Mouse (Mus musculus): ENCODE measurements around the gene Olfr522. TPM values are rescaled to one million over a fixed set of nuclear protein-coding genes. Genes with fewer than 3 reads are reported as not detected.

Gene Olfr522
- polyA plus RNA-seq, 1 experiment from 2014 or later, result not detected

GRCm38 (mm10) chr7:140126934-140127333, 37.6 kb downstream of the Olfr522 start:
- ATAC-seq (ENCODE audit: insufficient number of reproducible peaks, insufficient read depth, low FRiP score, low TSS enrichment), result no peak

DNA sequence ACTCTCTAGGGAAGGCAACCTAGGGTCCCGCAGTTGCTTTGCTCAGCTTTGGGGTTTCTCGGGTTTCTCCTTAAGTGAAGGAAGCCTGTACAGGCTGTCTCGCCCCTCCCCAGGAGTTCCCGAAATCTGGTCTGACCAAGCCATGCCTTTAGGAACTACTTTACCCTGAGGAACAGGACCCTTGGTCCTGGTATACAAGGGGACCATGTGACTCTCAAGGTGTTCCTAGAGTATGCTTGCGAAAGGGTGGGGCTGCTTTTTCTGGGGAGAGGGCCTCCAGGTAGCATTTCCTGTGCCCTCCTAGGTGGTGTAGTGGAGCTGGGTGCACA, 38.6 kb downstream of the Olfr522 start:
- H3K27me3 ChIP-seq, result no peaks in the 10 kb centered on the region
- H3K9ac ChIP-seq, result peak overlapping the region; percentile 81
- 0 out of 2 replicates have a peak, but pooled peaks have one; percentile 7 for ATAC-seq (ENCODE audit: insufficient number of reproducible peaks, insufficient read depth, low FRiP score, low TSS enrichment)
- WGBS, result 3% methylated on average over 5 of the region's 5 CpGs
- H3K27ac ChIP-seq, result 0 out of 2 replicates have a peak overlapping the region, but pooled peaks have one; percentile 75
- peak overlapping the region; percentile 85 for H3K4me3 ChIP-seq
- 0 out of 2 replicates have a peak, but pooled peaks cover 16% of the 10 kb centered on the region for H3K36me3 ChIP-seq
- peak overlapping the region; percentile 64 for H3K4me2 ChIP-seq (replicated peaks)
- H3K9me3 ChIP-seq, result no peaks in the 10 kb centered on the region
- H3K4me1 ChIP-seq, result 0 out of 2 replicates have a peak, but pooled peaks cover 5% of the 10 kb centered on the region

More at GRCm38 (mm10) chr7:140126934-140127333, 37.6 kb downstream of the Olfr522 start:
- Histone ChIP-seq H3K4me1 (0 out of 2 replicates have a peak, but pooled peaks cover 5% of the 10 kb centered on the region), H3K9me3 (no peaks in the 10 kb centered on the region), H3K4me2 (replicated peaks) (0 out of 2 replicates have a peak overlapping the region, but pooled peaks have one; percentile 19), H3K9ac (no peak overlapping the region), H3K27ac (no peak overlapping the region), H3K27me3 (no peaks in the 10 kb centered on the region), H3K4me3 (no peak overlapping the region), H3K36me3 (0 out of 2 replicates have a peak, but pooled peaks cover 16% of the 10 kb centered on the region)
- whole genome bisulfite sequencing, result 89% methylated on average over 3 of the region's 3 CpGs

GRCm38 (mm10) chr7:140125278-140126021, 39.1 kb downstream of the Olfr522 start:
- Histone ChIP-seq H3K27ac (peak overlapping the region; percentile 75; the same call in 1 of the 2 replicates), H3K36me3 (0 out of 2 replicates have a peak, but pooled peaks cover 13% of the 10 kb centered on the region), H3K9ac (peak overlapping the region; percentile 81), H3K4me3 (peak overlapping the region; percentile 85), H3K9me3 (no peaks in the 10 kb centered on the region), H3K4me1 (0 out of 2 replicates have a peak, but pooled peaks cover 5% of the 10 kb centered on the region), H3K4me2 (replicated peaks) (peak overlapping the region; percentile 64), H3K27me3 (no peaks in the 10 kb centered on the region)
- ATAC-seq (ENCODE audit: insufficient number of reproducible peaks, insufficient read depth, low FRiP score, low TSS enrichment), result peak; percentile 97
- WGBS, result 1% methylated on average over 40 of the region's 40 CpGs

GRCm38 (mm10) chr7:140124382-140124781, 40.2 kb downstream of the Olfr522 start:
- 0 out of 2 replicates have a peak, but pooled peaks cover 5% of the 10 kb centered on the region for H3K4me1 ChIP-seq
- no peaks in the 10 kb centered on the region for H3K27me3 ChIP-seq
- no peaks in the 10 kb centered on the region for H3K9me3 ChIP-seq
- H3K27ac ChIP-seq, result no peak overlapping the region
- no peak overlapping the region for H3K4me3 ChIP-seq
- WGBS, result 100% methylated on average over 1 of the region's 1 CpGs
- no peak overlapping the region for H3K9ac ChIP-seq
- 0 out of 2 replicates have a peak, but pooled peaks cover 3% of the 10 kb centered on the region for H3K36me3 ChIP-seq
- ATAC-seq (ENCODE audit: insufficient number of reproducible peaks, insufficient read depth, low FRiP score, low TSS enrichment), result no peak
- no peak overlapping the region for H3K4me2 ChIP-seq (replicated peaks)

- 35% methylated on average over 4 of the region's 4 CpGs for WGBS
- H3K27me3 ChIP-seq, result no peaks in the 10 kb centered on the region
- no peak overlapping the region for H3K27ac ChIP-seq
- H3K4me3 ChIP-seq, result no peak overlapping the region
- H3K9me3 ChIP-seq, result no peaks in the 10 kb centered on the region
- ATAC-seq (ENCODE audit: insufficient number of reproducible peaks, insufficient read depth, low FRiP score, low TSS enrichment), result no peak
- H3K4me2 ChIP-seq (replicated peaks), result no peak overlapping the region
- H3K9ac ChIP-seq, result no peak overlapping the region
- H3K4me1 ChIP-seq, result 0 out of 2 replicates have a peak, but pooled peaks cover 5% of the 10 kb centered on the region
- no peaks in the 10 kb centered on the region for H3K36me3 ChIP-seq
These were observed 41.8 kb downstream of the Olfr522 start for GRCm38 (mm10) chr7:140122765-140123164.

DNA sequence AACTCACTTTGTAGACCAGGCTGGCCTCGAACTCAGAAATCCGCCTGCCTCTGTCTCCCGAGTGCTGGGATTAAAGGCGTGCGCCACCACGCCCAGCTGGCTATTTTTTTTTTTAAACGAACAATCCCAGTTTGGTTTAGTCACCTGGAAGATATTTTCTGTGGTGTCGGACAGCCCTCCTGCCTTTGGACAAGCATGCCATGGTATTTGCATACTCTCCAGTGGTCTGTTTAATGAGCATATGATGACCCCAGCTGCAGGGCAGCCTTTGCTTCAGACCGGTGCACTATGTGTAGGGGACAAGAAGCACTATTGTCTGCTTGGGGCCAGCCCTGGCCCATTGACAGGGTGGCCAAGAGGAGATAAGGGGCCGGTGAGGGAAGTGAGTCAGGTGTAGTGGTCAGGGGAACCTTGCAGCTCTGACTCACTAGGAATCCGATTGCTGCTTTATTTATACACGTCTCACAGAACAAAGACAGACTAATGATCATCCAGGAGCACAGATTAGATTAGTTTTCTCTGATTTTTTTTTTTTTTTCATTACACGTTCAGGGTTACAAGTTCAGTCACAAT, 43.1 kb downstream of the Olfr522 start:
- no peak overlapping the region for H3K4me3 ChIP-seq
- H3K4me2 ChIP-seq (replicated peaks), result no peak overlapping the region
- ATAC-seq (ENCODE audit: insufficient number of reproducible peaks, insufficient read depth, low FRiP score, low TSS enrichment), result no peak
- 71% methylated on average over 13 of the region's 13 CpGs for WGBS
- no peak overlapping the region for H3K27ac ChIP-seq
- H3K27me3 ChIP-seq, result no peaks in the 10 kb centered on the region
- no peaks in the 10 kb centered on the region for H3K4me1 ChIP-seq
- no peaks in the 10 kb centered on the region for H3K36me3 ChIP-seq
- H3K9me3 ChIP-seq, result no peaks in the 10 kb centered on the region
- H3K9ac ChIP-seq, result no peak overlapping the region

GRCm38 (mm10) chr7:140120484-140120883, 44.1 kb downstream of the Olfr522 start:
- 91% methylated on average over 2 of the region's 2 CpGs for WGBS
- Histone ChIP-seq H3K4me2 (replicated peaks) (no peak overlapping the region), H3K36me3 (no peaks in the 10 kb centered on the region)

DNA sequence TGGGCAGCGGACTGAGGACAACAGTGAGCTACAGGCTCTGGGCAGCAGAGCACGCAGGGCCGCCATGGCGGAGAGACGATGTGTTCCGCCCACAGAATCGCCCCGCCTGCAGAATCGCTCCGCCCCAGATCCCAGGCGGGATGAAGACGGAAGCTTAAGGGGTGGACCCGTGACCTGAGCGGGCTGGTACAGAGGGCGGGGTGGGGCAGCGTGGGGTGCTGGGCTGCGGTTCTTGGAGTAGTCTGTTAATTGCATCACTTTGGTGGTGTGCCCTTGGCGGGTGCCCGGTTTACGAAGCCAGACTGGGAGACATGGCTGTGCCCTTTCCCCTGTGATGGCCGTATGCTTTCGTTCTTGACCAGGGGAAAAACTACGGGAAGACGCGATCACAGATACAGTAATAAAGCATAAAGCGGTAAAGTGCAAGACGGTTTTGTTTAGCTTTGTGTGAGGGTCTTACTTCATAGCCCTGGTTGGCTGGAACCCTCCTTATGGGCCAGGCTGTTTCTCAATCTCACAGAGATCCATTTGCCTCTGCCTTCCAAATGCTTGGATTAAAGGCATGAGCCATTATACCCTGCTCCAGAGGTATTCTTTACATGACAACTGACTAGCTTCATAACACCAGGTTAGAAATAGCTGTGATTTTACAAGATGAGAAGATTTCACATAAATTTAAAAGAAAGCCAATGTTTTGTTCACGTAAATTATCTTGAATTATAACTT, 48.1 kb downstream of the Olfr522 start, which contains the start of gene Echs1:
Echs1 (minus strand) TSS at position 148 of the 726 bp plus-strand sequence.
- peak; percentile 87 for ATAC-seq (ENCODE audit: insufficient number of reproducible peaks, insufficient read depth, low FRiP score, low TSS enrichment)
- WGBS, result 4% methylated on average over 28 of the region's 28 CpGs
- peak within 1 kb of the TSS; percentile 72 for H3K27ac ChIP-seq

More at GRCm38 (mm10) chr7:140120484-140120883, 44.1 kb downstream of the Olfr522 start:
- Histone ChIP-seq H3K9me3 (no peaks in the 10 kb centered on the region), H3K27ac (no peak overlapping the region), H3K9ac (no peak overlapping the region), H3K4me3 (no peak overlapping the region), H3K4me1 (no peaks in the 10 kb centered on the region), H3K27me3 (no peaks in the 10 kb centered on the region)
- ATAC-seq (ENCODE audit: insufficient number of reproducible peaks, insufficient read depth, low FRiP score, low TSS enrichment), result no peak

GRCm38 (mm10) chr7:140115583-140116328, 48.8 kb downstream of the Olfr522 start, which contains the start of gene Paox:
Gene Paox, plus strand, starts transcription at chr7:140115799.
- peak within 1 kb of the TSS; percentile 73 for H3K9ac ChIP-seq
- H3K4me2 ChIP-seq (replicated peaks), result peak within 1 kb of the TSS; percentile 65
- peak; percentile 78 for ATAC-seq (ENCODE audit: insufficient number of reproducible peaks, insufficient read depth, low FRiP score, low TSS enrichment)
- H3K4me3 ChIP-seq, result peak within 1 kb of the TSS; percentile 74
- H3K4me1 ChIP-seq, result peaks cover 4% of the 10 kb centered on the region; the same call in 1 of the 2 replicates
- no peaks in the 10 kb centered on the region for H3K27me3 ChIP-seq
- H3K27ac ChIP-seq, result peak within 1 kb of the TSS; percentile 72
- WGBS, result 3% methylated on average over 23 of the region's 23 CpGs
- peaks cover 22% of the 10 kb centered on the region for H3K36me3 ChIP-seq
- H3K9me3 ChIP-seq, result no peaks in the 10 kb centered on the region

More for the DNA sequence above, 48.1 kb downstream of the Olfr522 start, which contains the start of gene Echs1:
- H3K4me3 ChIP-seq, result peak within 1 kb of the TSS; percentile 74
- peak within 1 kb of the TSS; percentile 73 for H3K9ac ChIP-seq
- H3K9me3 ChIP-seq, result no peaks in the 10 kb centered on the region
- peaks cover 14% of the 10 kb centered on the region for H3K36me3 ChIP-seq
- no peaks in the 10 kb centered on the region for H3K27me3 ChIP-seq
- H3K4me2 ChIP-seq (replicated peaks), result peak within 1 kb of the TSS; percentile 65
- H3K4me1 ChIP-seq, result peaks cover 4% of the 10 kb centered on the region; the same call in 1 of the 2 replicates

DNA sequence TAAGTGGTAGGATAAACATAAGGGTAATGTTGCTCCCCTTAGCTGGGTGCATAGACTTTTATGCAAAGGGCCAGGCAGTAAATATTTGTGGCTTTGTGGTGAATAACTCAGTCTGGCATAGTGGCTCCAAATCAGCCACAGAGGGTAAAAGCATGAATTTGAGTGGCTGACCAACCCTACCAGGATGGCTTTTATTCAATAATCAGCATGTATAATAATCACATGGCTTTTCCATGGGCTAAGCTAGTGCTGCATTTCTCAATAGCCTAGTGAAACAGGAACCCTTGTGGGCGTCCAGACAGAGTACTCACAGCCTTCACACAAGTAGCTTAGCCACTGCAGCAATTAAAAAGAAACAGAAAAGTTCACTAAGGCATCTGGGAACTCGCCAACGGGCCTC, 52.6 kb downstream of the Olfr522 start:
- Histone ChIP-seq H3K36me3 (peaks cover 59% of the 10 kb centered on the region), H3K4me2 (replicated peaks) (no peak overlapping the region), H3K27ac (no peak overlapping the region), H3K27me3 (no peaks in the 10 kb centered on the region), H3K4me3 (no peak overlapping the region), H3K9ac (no peak overlapping the region), H3K4me1 (peaks cover 4% of the 10 kb centered on the region; the same call in 1 of the 2 replicates), H3K9me3 (no peaks in the 10 kb centered on the region)
- WGBS, result 79% methylated on average over 3 of the region's 3 CpGs
- ATAC-seq (ENCODE audit: insufficient number of reproducible peaks, insufficient read depth, low FRiP score, low TSS enrichment), result no peak
